Mouse (Mus musculus): ENCODE data around the gene Slc25a39.

GRCm38 (mm10) chr11:102449043-102450008 is 41.6 kb upstream of the Slc25a39 start:
- TF ChIP-seq POLR2A (IDR thresholded peaks at IDR 0.05; ENCODE audit: extremely low read depth, insufficient read depth, low read length), result no peak
- no peak for TF ChIP-seq CTCF (IDR thresholded peaks at IDR 0.05; ENCODE audit: extremely low read depth, insufficient read depth, low read length)
